Mouse (Mus musculus): ENCODE measurements around the gene Olfr433. TPM values are rescaled to one million over a fixed set of nuclear protein-coding genes. Genes with fewer than 3 reads are reported as not detected.

Gene Olfr433
- total RNA-seq, 2 experiments from 2014 or later: not detected

Other genes with a start within 250 kb of the Olfr433 start
- 1 to 10 TPM in 1 of 2 experiments, under 1 TPM in 1; 0.47 to 1.0 TPM for gene Ifi211, start 127.7 kb upstream of the Olfr433 start, total RNA-seq (2021)
- 10 to 100 TPM; 12.0 to 14.8 TPM for gene Mndal, start 98.2 kb upstream of the Olfr433 start, total RNA-seq (2021)
- gene Ifi203, start 98.0 kb upstream of the Olfr433 start, total RNA-seq (2021): 10 to 100 TPM; 10.7 to 12.3 TPM
- gene Ifi202b, start 58.0 kb upstream of the Olfr433 start, total RNA-seq (2021): not detected
- under 1 TPM; 0.45 to 0.69 TPM for gene Ifi205, start 8.9 kb upstream of the Olfr433 start, total RNA-seq (2021)
- not detected for gene Olfr432, start 8.5 kb downstream of the Olfr433 start, total RNA-seq (2021)
- not detected for gene Olfr430, start 25.9 kb downstream of the Olfr433 start, total RNA-seq (2021)
- gene Olfr429, start 43.6 kb downstream of the Olfr433 start, total RNA-seq (2021): not detected
- not detected for gene Olfr427, start 56.2 kb downstream of the Olfr433 start, total RNA-seq (2021)
- not detected for gene Olfr231, start 80.5 kb downstream of the Olfr433 start, total RNA-seq (2021)
- gene Olfr424, start 90.8 kb downstream of the Olfr433 start, total RNA-seq (2021): not detected
- not detected for gene Olfr420, start 114.9 kb downstream of the Olfr433 start, total RNA-seq (2021)
- 10 to 100 TPM in 1 of 2 experiments, 1 to 10 TPM in 1; 9.6 to 10.3 TPM for gene Spta1, start 132.1 kb downstream of the Olfr433 start, total RNA-seq (2021)
- not detected for gene Olfr419, start 211.4 kb downstream of the Olfr433 start, total RNA-seq (2021)

All from heart, postnatal 10 days (tissue).